Mouse (Mus musculus) cortical plate, adult 2 months (tissue): ENCODE results near the gene 5530401A14Rik.

Source experiments
- CTCF ChIP-seq: fragments of 200-500 bp; IDR thresholded peaks from 2 replicates; pipeline ENCODE4 v1.5.1; 2011; ENCODE audit warnings: mild to moderate bottlenecking, control low read depth, low read length; ENCODE audit not compliant: insufficient read depth; ENCODE audit errors: extremely low read depth
- POLR2A ChIP-seq: fragments of 200-500 bp; IDR thresholded peaks from 2 replicates; pipeline ENCODE4 v1.6.1; 2011; ENCODE audit warnings: mild to moderate bottlenecking, low read length, control low read depth; ENCODE audit not compliant: insufficient read depth; ENCODE audit errors: extremely low read depth

DNA sequence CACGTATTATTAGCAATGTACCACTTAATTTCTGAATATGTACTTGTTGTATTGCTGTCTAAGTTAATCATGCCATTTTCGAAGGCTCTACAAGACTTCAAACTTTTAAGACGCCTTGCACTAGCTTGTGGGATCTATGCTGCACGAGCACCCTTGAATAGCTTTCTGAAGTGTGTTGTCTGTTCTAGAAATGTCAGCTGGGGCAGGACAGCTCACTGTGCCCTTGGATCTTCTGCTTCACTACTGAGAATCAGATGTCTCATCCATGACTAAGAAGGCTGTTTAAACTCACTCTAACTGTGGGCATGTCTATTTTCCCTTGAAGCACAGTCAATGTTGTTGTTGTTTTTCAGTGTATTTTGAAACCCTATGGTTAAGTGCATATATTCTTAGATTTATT lies 63.2 kb downstream of the 5530401A14Rik start:
- no peak for TF ChIP-seq POLR2A
- TF ChIP-seq CTCF, result no peak
